Mouse (Mus musculus): ENCODE data around the gene Hspb7. TPM values are rescaled to one million over a fixed set of nuclear protein-coding genes. Genes with fewer than 3 reads are reported as not detected.
A peak's percentile ranks its signal among the peaks of the same experiment; 100 is the strongest.

Hspb7 gene
- polyA plus RNA-seq, 1 experiment from 2014 or later: not detected

- Histone ChIP-seq H3K9ac (ENCODE audit: low read depth, low read length) (no peak overlapping the region), H3K36me3 (ENCODE audit: control insufficient read depth, insufficient read depth, low read length) (no peaks in the 10 kb centered on the region), H3K27ac (ENCODE audit: low read depth, low read length) (no peak overlapping the region), H3K4me1 (ENCODE audit: control insufficient read depth, insufficient read depth, low read length) (no peaks in the 10 kb centered on the region), H3K27me3 (ENCODE audit: control insufficient read depth, insufficient read depth, low read length) (peaks cover 5% of the 10 kb centered on the region), H3K4me2 (replicated peaks; ENCODE audit: low read depth, low read length) (no peak overlapping the region), H3K9me3 (ENCODE audit: control insufficient read depth, low read length) (no peaks in the 10 kb centered on the region), H3K4me3 (ENCODE audit: low read length) (no peak overlapping the region)
- 70% methylated on average over 18 of the region's 18 CpGs for WGBS
- ATAC-seq (ENCODE audit: low FRiP score, low TSS enrichment): no peak
These were observed 31.0 kb upstream of the Hspb7 start for GRCm38 (mm10) chr4:141389366-141390150.

- Histone ChIP-seq H3K9ac (ENCODE audit: low read depth, low read length) (no peak overlapping the region), H3K4me1 (ENCODE audit: control insufficient read depth, insufficient read depth, low read length) (no peaks in the 10 kb centered on the region)
- WGBS: 85% methylated on average over 12 of the region's 12 CpGs
These were observed 29.3 kb upstream of the Hspb7 start for GRCm38 (mm10) chr4:141391293-141391692.

GRCm38 (mm10) chr4:141394751-141395150 is 25.8 kb upstream of the Hspb7 start:
- Histone ChIP-seq H3K9ac (ENCODE audit: low read depth, low read length) (no peak overlapping the region), H3K27me3 (ENCODE audit: control insufficient read depth, insufficient read depth, low read length) (no peaks in the 10 kb centered on the region), H3K4me2 (replicated peaks; ENCODE audit: low read depth, low read length) (peak overlapping the region; percentile 31), H3K9me3 (ENCODE audit: control insufficient read depth, low read length) (no peaks in the 10 kb centered on the region), H3K36me3 (ENCODE audit: control insufficient read depth, insufficient read depth, low read length) (no peaks in the 10 kb centered on the region), H3K4me1 (ENCODE audit: control insufficient read depth, insufficient read depth, low read length) (no peaks in the 10 kb centered on the region; the same call in 1 of the 2 replicates), H3K27ac (ENCODE audit: low read depth, low read length) (no peak overlapping the region), H3K4me3 (ENCODE audit: low read length) (peak overlapping the region; percentile 9)
- no peak for ATAC-seq (ENCODE audit: low FRiP score, low TSS enrichment)
- WGBS: 12% methylated on average over 16 of the region's 16 CpGs

More at GRCm38 (mm10) chr4:141391293-141391692, 29.3 kb upstream of the Hspb7 start:
- H3K27me3 ChIP-seq (ENCODE audit: control insufficient read depth, insufficient read depth, low read length): no peaks in the 10 kb centered on the region
- H3K27ac ChIP-seq (ENCODE audit: low read depth, low read length): no peak overlapping the region
- ATAC-seq (ENCODE audit: low FRiP score, low TSS enrichment): no peak
- no peaks in the 10 kb centered on the region for H3K36me3 ChIP-seq (ENCODE audit: control insufficient read depth, insufficient read depth, low read length)
- no peak overlapping the region for H3K4me3 ChIP-seq (ENCODE audit: low read length)
- no peaks in the 10 kb centered on the region for H3K9me3 ChIP-seq (ENCODE audit: control insufficient read depth, low read length)
- H3K4me2 ChIP-seq (replicated peaks; ENCODE audit: low read depth, low read length): no peak overlapping the region

- Histone ChIP-seq H3K9ac (ENCODE audit: low read depth, low read length) (no peak overlapping the region), H3K9me3 (ENCODE audit: control insufficient read depth, low read length) (no peaks in the 10 kb centered on the region), H3K36me3 (ENCODE audit: control insufficient read depth, insufficient read depth, low read length) (no peaks in the 10 kb centered on the region), H3K27me3 (ENCODE audit: control insufficient read depth, insufficient read depth, low read length) (no peaks in the 10 kb centered on the region), H3K27ac (ENCODE audit: low read depth, low read length) (no peak overlapping the region), H3K4me1 (ENCODE audit: control insufficient read depth, insufficient read depth, low read length) (no peaks in the 10 kb centered on the region; the same call in 1 of the 2 replicates), H3K4me3 (ENCODE audit: low read length) (no peak overlapping the region), H3K4me2 (replicated peaks; ENCODE audit: low read depth, low read length) (no peak overlapping the region)
- WGBS: 73% methylated on average over 12 of the region's 12 CpGs
- no peak for ATAC-seq (ENCODE audit: low FRiP score, low TSS enrichment)
These were observed 22.7 kb upstream of the Hspb7 start for GRCm38 (mm10) chr4:141397861-141398260.

- no peaks in the 10 kb centered on the region for H3K27me3 ChIP-seq (ENCODE audit: control insufficient read depth, insufficient read depth, low read length)
- H3K4me2 ChIP-seq (replicated peaks; ENCODE audit: low read depth, low read length): peak within 1 kb of the TSS; percentile 12
- H3K9me3 ChIP-seq (ENCODE audit: control insufficient read depth, low read length): no peaks in the 10 kb centered on the region
- WGBS: 47% methylated on average over 12 of the region's 12 CpGs
- H3K9ac ChIP-seq (ENCODE audit: low read depth, low read length): no peak within 1 kb of the TSS
- H3K27ac ChIP-seq (ENCODE audit: low read depth, low read length): no peak within 1 kb of the TSS
- no peak; the same call in 1 of the 2 replicates for ATAC-seq (ENCODE audit: low FRiP score, low TSS enrichment)
- no peaks in the 10 kb centered on the region; the same call in 1 of the 2 replicates for H3K4me1 ChIP-seq (ENCODE audit: control insufficient read depth, insufficient read depth, low read length)
- H3K4me3 ChIP-seq (ENCODE audit: low read length): no peak within 1 kb of the TSS
- H3K36me3 ChIP-seq (ENCODE audit: control insufficient read depth, insufficient read depth, low read length): no peaks in the 10 kb centered on the region
These were observed 22.0 kb upstream of the Hspb7 start, which contains the start of gene Clcnka for GRCm38 (mm10) chr4:141398545-141398944. Gene Clcnka, minus strand, starts transcription at chr4:141398724.

GRCm38 (mm10) chr4:141400171-141400570 is 20.4 kb upstream of the Hspb7 start:
- H3K27ac ChIP-seq (ENCODE audit: low read depth, low read length): no peak overlapping the region
- no peak for ATAC-seq (ENCODE audit: low FRiP score, low TSS enrichment)
- H3K36me3 ChIP-seq (ENCODE audit: control insufficient read depth, insufficient read depth, low read length): no peaks in the 10 kb centered on the region
- H3K27me3 ChIP-seq (ENCODE audit: control insufficient read depth, insufficient read depth, low read length): no peaks in the 10 kb centered on the region; the same call in 1 of the 2 replicates
- peaks cover 4% of the 10 kb centered on the region; the same call in 1 of the 2 replicates for H3K4me1 ChIP-seq (ENCODE audit: control insufficient read depth, insufficient read depth, low read length)
- H3K4me2 ChIP-seq (replicated peaks; ENCODE audit: low read depth, low read length): no peak overlapping the region
- no peaks in the 10 kb centered on the region for H3K9me3 ChIP-seq (ENCODE audit: control insufficient read depth, low read length)
- H3K4me3 ChIP-seq (ENCODE audit: low read length): no peak overlapping the region
- WGBS: 85% methylated on average over 15 of the region's 15 CpGs
- no peak overlapping the region for H3K9ac ChIP-seq (ENCODE audit: low read depth, low read length)

- 13% methylated on average over 15 of the region's 15 CpGs for WGBS
- H3K4me3 ChIP-seq (ENCODE audit: low read length): no peak overlapping the region
These were observed 15.9 kb upstream of the Hspb7 start for GRCm38 (mm10) chr4:141404518-141405313.

GRCm38 (mm10) chr4:141405314-141405622 is 15.3 kb upstream of the Hspb7 start:
- Histone ChIP-seq H3K9me3 (ENCODE audit: control insufficient read depth, low read length) (no peaks in the 10 kb centered on the region), H3K27me3 (ENCODE audit: control insufficient read depth, insufficient read depth, low read length) (no peaks in the 10 kb centered on the region; the same call in 1 of the 2 replicates), H3K9ac (ENCODE audit: low read depth, low read length) (no peak overlapping the region), H3K4me2 (replicated peaks; ENCODE audit: low read depth, low read length) (no peak overlapping the region), H3K4me3 (ENCODE audit: low read length) (no peak overlapping the region), H3K4me1 (ENCODE audit: control insufficient read depth, insufficient read depth, low read length) (peaks cover 4% of the 10 kb centered on the region; the same call in 1 of the 2 replicates), H3K27ac (ENCODE audit: low read depth, low read length) (no peak overlapping the region), H3K36me3 (ENCODE audit: control insufficient read depth, insufficient read depth, low read length) (no peaks in the 10 kb centered on the region)
- no peak for ATAC-seq (ENCODE audit: low FRiP score, low TSS enrichment)
- WGBS: 87% methylated on average over 3 of the region's 3 CpGs

More at GRCm38 (mm10) chr4:141404518-141405313, 15.9 kb upstream of the Hspb7 start:
- Histone ChIP-seq H3K4me1 (ENCODE audit: control insufficient read depth, insufficient read depth, low read length) (peaks cover 4% of the 10 kb centered on the region; the same call in 1 of the 2 replicates), H3K4me2 (replicated peaks; ENCODE audit: low read depth, low read length) (peak overlapping the region; percentile 17; the same call in 1 of the 2 replicates), H3K36me3 (ENCODE audit: control insufficient read depth, insufficient read depth, low read length) (no peaks in the 10 kb centered on the region), H3K27me3 (ENCODE audit: control insufficient read depth, insufficient read depth, low read length) (no peaks in the 10 kb centered on the region; the same call in 1 of the 2 replicates), H3K9me3 (ENCODE audit: control insufficient read depth, low read length) (no peaks in the 10 kb centered on the region), H3K27ac (ENCODE audit: low read depth, low read length) (no peak overlapping the region), H3K9ac (ENCODE audit: low read depth, low read length) (peak overlapping the region; percentile 32; the same call in 1 of the 2 replicates)
- peak; percentile 82 for ATAC-seq (ENCODE audit: low FRiP score, low TSS enrichment)
